Mouse (Mus musculus): ENCODE data around the gene Tcp10c. TPM values are rescaled to one million over a fixed set of nuclear protein-coding genes. Genes with fewer than 3 reads are reported as not detected.
"Not testable (repeated sequence)": the region's sequence is repeated elsewhere in the genome, so short reads cannot be mapped to it uniquely, and the experiment has no call there.

The Tcp10c gene
- polyA plus RNA-seq, 1 experiment from 2014 or later, result not detected

DNA sequence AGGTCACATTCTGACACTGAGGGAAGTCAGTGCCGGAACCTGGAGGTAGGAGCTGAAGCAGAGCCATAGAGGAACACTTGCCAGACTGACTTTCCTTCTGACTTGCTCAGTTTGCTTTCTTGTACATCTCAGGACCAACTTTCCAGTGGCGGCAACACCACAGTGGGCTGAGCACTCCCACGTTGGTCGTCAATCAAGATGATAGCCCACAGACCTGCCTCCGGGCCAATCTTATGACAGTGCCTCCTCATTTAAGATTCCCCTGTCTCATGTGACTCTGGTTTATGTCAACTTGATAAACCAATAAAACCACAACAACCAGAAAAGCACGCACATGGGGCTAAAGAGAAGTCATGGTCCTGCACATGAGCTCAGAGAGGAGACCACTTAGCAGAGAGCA lies 52.3 kb downstream of the Tcp10c start:
- not testable (repeated sequence) for H3K9ac ChIP-seq (ENCODE audit: low read length); H3K27me3 ChIP-seq (ENCODE audit: control insufficient read depth, insufficient read depth, low read length); H3K4me3 ChIP-seq (ENCODE audit: low read length); H3K4me1 ChIP-seq (ENCODE audit: control insufficient read depth, insufficient read depth, low read length); ATAC-seq (replicated peaks; ENCODE audit: extremely low read depth, insufficient read depth, low FRiP score); H3K27ac ChIP-seq (ENCODE audit: low read length); H3K4me2 ChIP-seq (ENCODE audit: low read depth, low read length); H3K9me3 ChIP-seq (replicated peaks; ENCODE audit: control insufficient read depth, low read length); H3K36me3 ChIP-seq (ENCODE audit: control insufficient read depth, insufficient read depth)
- WGBS, result 77% methylated on average over 5 of the region's 6 CpGs

DNA sequence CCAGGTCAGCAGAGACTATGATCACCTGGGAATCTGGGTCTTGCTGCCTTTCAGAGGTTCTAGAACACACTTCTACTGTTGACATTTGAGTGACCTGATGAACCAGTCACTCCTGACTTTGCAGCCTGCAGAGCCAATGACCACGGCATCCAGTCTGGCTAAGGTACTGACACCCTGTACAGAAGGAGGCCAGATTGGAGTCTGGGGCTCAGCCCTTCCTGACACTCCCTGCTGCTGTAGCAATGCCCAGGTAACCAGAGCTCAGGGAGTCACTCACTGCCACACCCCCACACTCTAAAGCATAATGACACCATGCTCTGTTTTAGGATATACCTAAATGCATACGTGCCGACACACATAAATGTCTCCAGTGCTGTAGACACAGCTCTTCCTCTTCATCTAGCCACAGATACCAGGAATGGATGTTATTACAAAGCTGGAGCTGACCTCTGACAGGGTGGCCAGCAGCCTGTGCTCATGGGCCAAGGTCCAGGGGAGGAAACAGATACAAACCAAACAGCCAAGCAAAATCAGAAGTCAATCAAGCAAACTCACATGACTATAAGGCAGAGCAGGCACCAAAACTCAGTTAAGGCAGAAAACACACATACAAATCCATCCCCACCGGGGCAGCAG lies 53.4 kb downstream of the Tcp10c start:
- not testable (repeated sequence) for ATAC-seq (replicated peaks; ENCODE audit: extremely low read depth, insufficient read depth, low FRiP score); H3K27ac ChIP-seq (ENCODE audit: low read length); H3K4me2 ChIP-seq (ENCODE audit: low read depth, low read length); H3K9ac ChIP-seq (ENCODE audit: low read length); H3K36me3 ChIP-seq (ENCODE audit: control insufficient read depth, insufficient read depth); H3K9me3 ChIP-seq (replicated peaks; ENCODE audit: control insufficient read depth, low read length); H3K4me3 ChIP-seq (ENCODE audit: low read length); H3K27me3 ChIP-seq (ENCODE audit: control insufficient read depth, insufficient read depth, low read length); H3K4me1 ChIP-seq (ENCODE audit: control insufficient read depth, insufficient read depth, low read length)
- WGBS, result 91% methylated on average over 3 of the region's 4 CpGs

- not testable (repeated sequence) for H3K27ac ChIP-seq (ENCODE audit: low read length); H3K9ac ChIP-seq (ENCODE audit: low read length); H3K27me3 ChIP-seq (ENCODE audit: control insufficient read depth, insufficient read depth, low read length); H3K36me3 ChIP-seq (ENCODE audit: control insufficient read depth, insufficient read depth); H3K4me3 ChIP-seq (ENCODE audit: low read length); ATAC-seq (replicated peaks; ENCODE audit: extremely low read depth, insufficient read depth, low FRiP score); H3K4me2 ChIP-seq (ENCODE audit: low read depth, low read length); H3K4me1 ChIP-seq (ENCODE audit: control insufficient read depth, insufficient read depth, low read length); H3K9me3 ChIP-seq (replicated peaks; ENCODE audit: control insufficient read depth, low read length)
- 89% methylated on average over 8 of the region's 11 CpGs for WGBS
Measured at GRCm38 (mm10) chr17:13408257-13408633, 53.9 kb downstream of the Tcp10c start.

DNA sequence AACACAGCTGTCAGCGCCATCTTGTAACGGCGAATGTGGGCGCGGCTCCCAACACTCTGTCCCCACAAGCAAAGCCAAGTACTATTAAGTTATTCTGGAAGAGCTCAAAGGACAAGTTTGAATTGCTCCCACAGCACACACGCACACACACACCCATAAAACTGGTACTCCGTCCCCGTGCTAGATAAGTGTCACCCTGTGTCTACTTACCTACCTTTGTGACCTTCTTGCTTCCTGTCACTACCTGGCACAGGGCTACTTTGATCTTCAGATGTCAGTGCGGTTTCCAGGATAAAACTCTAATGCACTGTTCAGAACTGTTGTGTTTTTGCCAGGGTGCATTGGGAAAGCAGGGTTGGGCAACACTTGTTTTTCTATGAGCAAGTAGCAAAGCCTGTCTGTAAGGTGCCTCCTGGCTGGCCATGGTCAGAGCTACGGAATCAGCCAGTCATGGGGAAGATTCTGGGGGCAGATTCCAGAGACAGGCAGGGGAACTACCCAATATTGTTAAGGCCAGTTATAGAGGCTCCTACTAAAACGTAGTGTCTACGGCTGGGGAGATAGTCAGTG lies 66.7 kb downstream of the Tcp10c start:
- 92% methylated on average over 9 of the region's 12 CpGs for WGBS
- not testable (repeated sequence) for H3K9me3 ChIP-seq (replicated peaks; ENCODE audit: control insufficient read depth, low read length); H3K4me2 ChIP-seq (ENCODE audit: low read depth, low read length); H3K4me1 ChIP-seq (ENCODE audit: control insufficient read depth, insufficient read depth, low read length); H3K27me3 ChIP-seq (ENCODE audit: control insufficient read depth, insufficient read depth, low read length); ATAC-seq (replicated peaks; ENCODE audit: extremely low read depth, insufficient read depth, low FRiP score); H3K9ac ChIP-seq (ENCODE audit: low read length); H3K27ac ChIP-seq (ENCODE audit: low read length); H3K4me3 ChIP-seq (ENCODE audit: low read length); H3K36me3 ChIP-seq (ENCODE audit: control insufficient read depth, insufficient read depth)

DNA sequence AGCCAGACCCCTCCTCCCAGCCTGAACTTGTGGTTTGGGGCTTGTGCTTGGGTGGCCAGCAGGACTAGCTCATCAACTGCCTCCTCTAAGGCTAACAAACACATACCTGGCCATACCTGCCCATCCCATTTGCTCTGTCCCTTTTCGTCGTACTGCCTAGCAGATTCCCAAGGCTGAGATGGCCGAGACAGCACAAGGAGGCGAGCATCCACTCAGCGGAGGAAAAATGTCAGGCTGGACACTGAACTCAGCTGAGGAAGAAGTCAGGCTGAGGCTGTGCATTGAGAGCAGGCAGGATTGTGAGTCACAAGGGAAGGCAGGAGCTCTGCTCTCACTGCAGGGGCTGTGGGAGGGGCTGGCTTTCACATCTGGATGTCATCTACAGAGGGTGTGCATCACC lies 68.3 kb downstream of the Tcp10c start:
- not testable (repeated sequence) for H3K27ac ChIP-seq (ENCODE audit: low read length); H3K27me3 ChIP-seq (ENCODE audit: control insufficient read depth, insufficient read depth, low read length); H3K4me3 ChIP-seq (ENCODE audit: low read length); H3K4me1 ChIP-seq (ENCODE audit: control insufficient read depth, insufficient read depth, low read length); H3K4me2 ChIP-seq (ENCODE audit: low read depth, low read length); H3K36me3 ChIP-seq (ENCODE audit: control insufficient read depth, insufficient read depth); ATAC-seq (replicated peaks; ENCODE audit: extremely low read depth, insufficient read depth, low FRiP score); H3K9ac ChIP-seq (ENCODE audit: low read length); H3K9me3 ChIP-seq (replicated peaks; ENCODE audit: control insufficient read depth, low read length)
- WGBS, result 76% methylated on average over 5 of the region's 5 CpGs

- 63% methylated on average over 8 of the region's 8 CpGs for WGBS
- not testable (repeated sequence) for ATAC-seq (replicated peaks; ENCODE audit: extremely low read depth, insufficient read depth, low FRiP score); H3K4me3 ChIP-seq (ENCODE audit: low read length)
Measured at GRCm38 (mm10) chr17:13423373-13424024, 69.1 kb downstream of the Tcp10c start.

DNA sequence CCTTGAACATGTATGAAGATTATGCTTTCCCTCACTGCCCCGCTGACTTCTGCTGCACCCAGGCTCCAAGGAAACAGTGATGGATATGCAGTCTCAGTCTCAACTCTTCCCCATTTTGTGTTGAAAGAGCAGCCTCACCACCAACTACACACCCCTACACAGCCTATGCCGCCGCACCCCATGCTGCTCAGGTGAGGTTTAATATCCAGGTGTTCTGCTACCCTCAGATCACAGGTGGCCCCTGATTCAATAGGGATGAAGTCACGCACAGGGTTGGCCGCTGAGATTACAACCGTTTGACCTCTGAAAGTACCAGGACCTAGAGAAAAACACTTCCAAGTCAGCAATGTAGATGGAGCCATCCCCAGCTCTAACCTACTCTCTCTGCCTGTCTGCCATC lies 69.9 kb downstream of the Tcp10c start:
- H3K27ac ChIP-seq (ENCODE audit: low read length); H3K4me1 ChIP-seq (ENCODE audit: control insufficient read depth, insufficient read depth, low read length); H3K9ac ChIP-seq (ENCODE audit: low read length); H3K27me3 ChIP-seq (ENCODE audit: control insufficient read depth, insufficient read depth, low read length); H3K9me3 ChIP-seq (replicated peaks; ENCODE audit: control insufficient read depth, low read length); H3K4me2 ChIP-seq (ENCODE audit: low read depth, low read length); H3K36me3 ChIP-seq (ENCODE audit: control insufficient read depth, insufficient read depth); ATAC-seq (replicated peaks; ENCODE audit: extremely low read depth, insufficient read depth, low FRiP score); H3K4me3 ChIP-seq (ENCODE audit: low read length): not testable (repeated sequence)
- WGBS, result 86% methylated on average over 6 of the region's 6 CpGs

More at GRCm38 (mm10) chr17:13423373-13424024, 69.1 kb downstream of the Tcp10c start:
- H3K9ac ChIP-seq (ENCODE audit: low read length); H3K27ac ChIP-seq (ENCODE audit: low read length); H3K4me1 ChIP-seq (ENCODE audit: control insufficient read depth, insufficient read depth, low read length); H3K27me3 ChIP-seq (ENCODE audit: control insufficient read depth, insufficient read depth, low read length); H3K36me3 ChIP-seq (ENCODE audit: control insufficient read depth, insufficient read depth); H3K4me2 ChIP-seq (ENCODE audit: low read depth, low read length); H3K9me3 ChIP-seq (replicated peaks; ENCODE audit: control insufficient read depth, low read length): not testable (repeated sequence)

- not testable (repeated sequence) for ATAC-seq (replicated peaks; ENCODE audit: extremely low read depth, insufficient read depth, low FRiP score)
Measured at GRCm38 (mm10) chr17:13425694-13426093, 71.3 kb downstream of the Tcp10c start.

GRCm38 (mm10) chr17:13426508-13426907 lies 72.1 kb downstream of the Tcp10c start:
- not testable (repeated sequence) for H3K36me3 ChIP-seq (ENCODE audit: control insufficient read depth, insufficient read depth); H3K27ac ChIP-seq (ENCODE audit: low read length); H3K4me1 ChIP-seq (ENCODE audit: control insufficient read depth, insufficient read depth, low read length); H3K27me3 ChIP-seq (ENCODE audit: control insufficient read depth, insufficient read depth, low read length); H3K4me2 ChIP-seq (ENCODE audit: low read depth, low read length); H3K4me3 ChIP-seq (ENCODE audit: low read length); H3K9ac ChIP-seq (ENCODE audit: low read length); H3K9me3 ChIP-seq (replicated peaks; ENCODE audit: control insufficient read depth, low read length); ATAC-seq (replicated peaks; ENCODE audit: extremely low read depth, insufficient read depth, low FRiP score)
- 71% methylated on average over 4 of the region's 6 CpGs for WGBS

More at GRCm38 (mm10) chr17:13425694-13426093, 71.3 kb downstream of the Tcp10c start:
- not testable (repeated sequence) for H3K27ac ChIP-seq (ENCODE audit: low read length); H3K9ac ChIP-seq (ENCODE audit: low read length); H3K4me3 ChIP-seq (ENCODE audit: low read length); H3K4me2 ChIP-seq (ENCODE audit: low read depth, low read length); H3K9me3 ChIP-seq (replicated peaks; ENCODE audit: control insufficient read depth, low read length); H3K27me3 ChIP-seq (ENCODE audit: control insufficient read depth, insufficient read depth, low read length); H3K36me3 ChIP-seq (ENCODE audit: control insufficient read depth, insufficient read depth); H3K4me1 ChIP-seq (ENCODE audit: control insufficient read depth, insufficient read depth, low read length)
- 73% methylated on average over 2 of the region's 5 CpGs for WGBS
